Mouse (Mus musculus) midbrain, embryonic 10.5 days (tissue): Measurements from ENCODE around the gene Slirp. TPM values are rescaled to one million over a fixed set of nuclear protein-coding genes. Genes with fewer than 3 reads are reported as not detected.

Source experiments
- DNase-seq: peaks from one replicate; pipeline ENCODE4 v3.0.0-alpha.2; 2017; ENCODE audit warnings: low spot score
- H3K27ac ChIP-seq: fragments of 300-500 bp; sonication (generic); replicated peaks from 2 replicates; pipeline ENCODE4 v1.5.1; 2016; ENCODE audit warnings: mild to moderate bottlenecking
- H3K27me3 ChIP-seq: fragments of 300-500 bp; sonication (generic); 2 replicates; pipeline ENCODE4 v1.6.1; 2016; ENCODE audit warnings: low read depth, mild to moderate bottlenecking; ENCODE audit not compliant: poor library complexity, severe bottlenecking
- H3K36me3 ChIP-seq: fragments of 300-500 bp; sonication (generic); 2 replicates; pipeline ENCODE4 v1.6.1; 2016; ENCODE audit warnings: mild to moderate bottlenecking, moderate library complexity
- H3K4me1 ChIP-seq: fragments of 300-500 bp; sonication (generic); 2 replicates; pipeline ENCODE4 v1.6.1; 2016
- H3K4me3 ChIP-seq: fragments of 300-500 bp; sonication (generic); 2 replicates; pipeline ENCODE4 v1.5.1; 2016; ENCODE audit warnings: mild to moderate bottlenecking, moderate library complexity
- H3K9me3 ChIP-seq: fragments of 300-500 bp; sonication (generic); replicated peaks from 2 replicates; pipeline ENCODE4 v1.6.1; 2016; ENCODE audit warnings: mild to moderate bottlenecking
- WGBS: fragments of 180-500 bp; shearing (Covaris S2); methylation state at CpG from one replicate; pipeline ENCODE4 v1.1.7; 2016; 5-methylcytosine and 5-hydroxymethylcytosine counted together
- polyA plus RNA-seq: library from polyadenylated mRNA; unstranded; fragments of >200 nt; fragmentation: Nextera tagmentation; extraction: Ambion mirVana; gene quantifications from 2 replicates; pipeline ENCODE4 v1.2.1, GENCODE M21; 2016

Gene Slirp
- polyA plus RNA-seq: 283 and 318 TPM in 2 replicates

DNA sequence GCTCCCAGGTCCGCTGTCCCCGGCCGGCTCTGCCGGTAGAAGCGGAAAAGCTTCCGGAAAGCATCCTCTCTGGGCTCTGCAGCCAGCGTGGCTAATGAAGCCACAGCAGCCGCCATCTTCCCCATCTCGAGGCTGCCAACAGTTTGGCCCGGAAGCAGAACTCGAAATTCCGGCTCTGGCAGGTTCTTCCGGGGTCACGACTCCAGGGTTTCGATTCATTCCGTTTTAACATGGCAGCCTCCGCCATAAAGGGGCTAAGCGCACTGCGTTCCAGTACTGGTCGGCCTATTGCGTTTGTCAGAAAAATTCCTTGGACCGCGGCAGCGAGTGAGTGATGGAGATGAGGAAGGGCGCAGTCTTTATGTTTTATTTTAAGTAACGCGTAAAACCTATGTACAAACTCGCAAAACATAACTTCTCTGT is at the start of gene Slirp, which contains the start of gene Alkbh1:
Gene Slirp (plus strand): TSS at position 197 of the 423 bp plus-strand sequence.
Gene Alkbh1 (minus strand): TSS at position 318 of the 423 bp plus-strand sequence.
- under 1% methylated on average over 28 of the region's 28 CpGs for WGBS
- Histone ChIP-seq H3K36me3 (peaks cover 59% of the 10 kb centered on the region), H3K27ac (peak within 1 kb of the TSS; percentile 98), H3K4me3 (peak within 1 kb of the TSS; percentile 98), H3K4me1 (peaks cover 23% of the 10 kb centered on the region), H3K27me3 (no peaks in the 10 kb centered on the region), H3K9me3 (no peaks in the 10 kb centered on the region)
- peak; percentile 90 for DNase-seq

DNA sequence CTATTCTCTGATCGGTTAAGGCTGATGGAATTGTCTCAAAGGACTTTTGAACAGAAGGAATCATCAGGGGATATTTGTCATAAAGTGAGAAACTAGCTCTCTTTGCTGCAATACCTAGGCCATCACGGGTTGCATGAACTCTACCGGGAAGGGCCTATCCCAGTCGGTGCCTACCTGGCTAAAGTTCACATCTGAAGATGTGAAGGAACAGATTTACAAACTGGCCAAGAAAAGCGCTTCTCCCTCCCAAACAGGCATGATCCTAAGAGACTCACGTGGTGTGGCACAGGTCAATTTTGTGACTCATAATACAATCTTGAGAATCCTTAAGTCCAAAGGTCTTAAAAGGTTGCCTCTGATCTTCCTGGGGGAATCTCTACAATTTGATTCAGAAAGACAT is 49.4 kb upstream of the Slirp start:
- Histone ChIP-seq H3K4me3 (no peak overlapping the region), H3K27me3 (no peaks in the 10 kb centered on the region), H3K4me1 (no peaks in the 10 kb centered on the region), H3K27ac (no peak overlapping the region), H3K36me3 (no peaks in the 10 kb centered on the region), H3K9me3 (no peaks in the 10 kb centered on the region)
- DNase-seq: no peak
- WGBS: 88% methylated on average over 6 of the region's 6 CpGs

- H3K27me3 ChIP-seq: no peaks in the 10 kb centered on the region
- WGBS: 84% methylated on average over 4 of the region's 4 CpGs
- DNase-seq: no peak
Measured at GRCm38 (mm10) chr12:87397126-87397525, 46.6 kb upstream of the Slirp start.

DNA sequence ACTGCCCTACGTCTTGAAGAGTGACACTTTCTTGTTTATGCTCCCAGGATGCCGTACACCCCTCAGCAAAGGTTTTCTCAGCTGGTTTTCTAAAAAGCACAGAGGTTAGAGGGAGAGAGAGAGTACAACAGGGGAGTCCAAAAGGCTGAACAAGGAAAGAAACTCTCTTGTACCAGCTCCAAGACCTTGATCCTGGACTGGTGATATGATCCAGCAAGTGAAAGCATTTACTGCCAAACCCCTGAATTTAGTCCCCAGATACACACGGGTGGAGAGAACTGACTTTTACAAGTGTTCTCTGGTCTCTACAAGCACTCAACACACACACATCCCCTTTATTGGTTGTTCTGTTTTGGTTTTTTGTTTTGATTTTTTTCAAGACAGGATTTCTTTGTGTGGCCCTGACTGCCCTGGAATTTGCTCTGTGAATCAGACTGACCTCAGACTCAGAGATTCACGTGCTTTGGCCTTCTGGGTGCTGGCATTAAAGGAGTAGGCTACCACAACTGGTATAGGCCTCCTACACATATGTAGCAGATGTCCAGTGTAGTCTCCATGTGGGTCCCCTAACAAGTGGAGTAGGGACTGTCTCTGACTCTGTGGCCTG is 45.8 kb upstream of the Slirp start:
- H3K9me3 ChIP-seq: no peaks in the 10 kb centered on the region
- 78% methylated on average over 4 of the region's 4 CpGs for WGBS
- no peak overlapping the region for H3K4me3 ChIP-seq
- no peaks in the 10 kb centered on the region for H3K4me1 ChIP-seq
- DNase-seq: no peak
- no peaks in the 10 kb centered on the region for H3K36me3 ChIP-seq
- no peaks in the 10 kb centered on the region for H3K27me3 ChIP-seq
- H3K27ac ChIP-seq: no peak overlapping the region

More at GRCm38 (mm10) chr12:87397126-87397525, 46.6 kb upstream of the Slirp start:
- no peaks in the 10 kb centered on the region for H3K4me1 ChIP-seq
- H3K4me3 ChIP-seq: no peak overlapping the region
- H3K36me3 ChIP-seq: no peaks in the 10 kb centered on the region
- H3K27ac ChIP-seq: no peak overlapping the region
- H3K9me3 ChIP-seq: no peaks in the 10 kb centered on the region

- no peaks in the 10 kb centered on the region for H3K4me1 ChIP-seq
- WGBS: 86% methylated on average over 10 of the region's 10 CpGs
- no peak overlapping the region for H3K27ac ChIP-seq
- no peaks in the 10 kb centered on the region for H3K9me3 ChIP-seq
- DNase-seq: no peak
- H3K27me3 ChIP-seq: no peaks in the 10 kb centered on the region
- no peaks in the 10 kb centered on the region for H3K36me3 ChIP-seq
- H3K4me3 ChIP-seq: no peak overlapping the region
Measured at GRCm38 (mm10) chr12:87399119-87399819, 44.4 kb upstream of the Slirp start.

DNA sequence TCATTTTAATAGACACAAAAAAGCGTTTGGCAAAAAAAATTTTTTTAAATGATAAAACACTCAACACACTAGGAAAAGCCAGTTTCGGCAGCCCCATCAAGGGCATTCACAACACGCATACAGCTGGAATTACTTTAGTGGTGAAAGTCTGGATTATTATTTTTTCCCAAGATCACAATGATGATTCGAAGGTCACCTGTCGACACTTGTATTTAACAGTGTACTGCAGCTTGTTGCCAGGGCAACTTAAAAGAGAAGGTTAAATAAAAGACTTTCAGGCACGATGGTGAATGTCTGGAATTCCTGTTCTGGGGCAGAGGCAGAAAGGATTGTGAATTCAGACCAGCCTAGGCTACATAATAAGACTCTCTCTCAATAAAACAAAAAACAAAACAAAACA is 41.8 kb upstream of the Slirp start:
- Histone ChIP-seq H3K4me3 (no peak overlapping the region), H3K4me1 (no peaks in the 10 kb centered on the region), H3K36me3 (no peaks in the 10 kb centered on the region), H3K27ac (no peak overlapping the region), H3K27me3 (no peaks in the 10 kb centered on the region), H3K9me3 (no peaks in the 10 kb centered on the region)
- DNase-seq: no peak
- WGBS: 70% methylated on average over 6 of the region's 6 CpGs

GRCm38 (mm10) chr12:87405165-87405564 is 38.5 kb upstream of the Slirp start:
- Histone ChIP-seq H3K4me3 (no peak overlapping the region), H3K4me1 (peaks cover 9% of the 10 kb centered on the region), H3K9me3 (no peaks in the 10 kb centered on the region), H3K27me3 (no peaks in the 10 kb centered on the region), H3K36me3 (no peaks in the 10 kb centered on the region), H3K27ac (no peak overlapping the region)
- WGBS: 90% methylated on average over 4 of the region's 4 CpGs
- no peak for DNase-seq

- WGBS: 76% methylated on average over 3 of the region's 3 CpGs
- H3K36me3 ChIP-seq: no peaks in the 10 kb centered on the region
- no peaks in the 10 kb centered on the region for H3K27me3 ChIP-seq
- peaks cover 9% of the 10 kb centered on the region for H3K4me1 ChIP-seq
- H3K27ac ChIP-seq: no peak overlapping the region
- no peak for DNase-seq
- H3K9me3 ChIP-seq: no peaks in the 10 kb centered on the region
- H3K4me3 ChIP-seq: no peak overlapping the region
Measured at GRCm38 (mm10) chr12:87405721-87406120, 38.0 kb upstream of the Slirp start.

- DNase-seq: peak; percentile 24
Measured at GRCm38 (mm10) chr12:87407869-87408605, 35.7 kb upstream of the Slirp start.

DNA sequence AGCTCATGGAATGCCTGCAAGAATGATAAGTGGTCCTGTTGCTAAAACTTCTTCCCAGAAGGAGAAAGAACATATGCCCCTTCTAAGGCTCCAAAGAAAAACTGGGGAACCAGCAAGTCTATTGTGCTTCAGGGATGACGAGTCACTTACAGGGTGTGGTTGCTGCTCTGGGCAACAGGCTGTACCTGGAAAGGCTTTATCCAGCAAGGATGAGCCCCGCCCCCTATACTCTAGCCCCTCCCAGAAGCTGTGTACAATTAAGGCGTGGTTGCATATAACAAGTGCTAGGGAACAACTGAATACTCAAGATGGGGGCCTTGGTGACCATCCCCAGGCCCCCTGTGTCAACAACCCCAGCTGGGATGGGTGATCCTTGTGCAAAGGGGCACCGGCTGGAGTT is 34.6 kb upstream of the Slirp start:
- Histone ChIP-seq H3K36me3 (no peaks in the 10 kb centered on the region), H3K9me3 (no peaks in the 10 kb centered on the region), H3K4me1 (peaks cover 9% of the 10 kb centered on the region), H3K4me3 (no peak overlapping the region), H3K27ac (no peak overlapping the region), H3K27me3 (no peaks in the 10 kb centered on the region)
- DNase-seq: no peak
- 79% methylated on average over 4 of the region's 4 CpGs for WGBS

More at GRCm38 (mm10) chr12:87407869-87408605, 35.7 kb upstream of the Slirp start:
- peak overlapping the region; percentile 15; the same call in 1 of the 2 replicates for H3K27ac ChIP-seq
- no peaks in the 10 kb centered on the region for H3K36me3 ChIP-seq
- peaks cover 9% of the 10 kb centered on the region for H3K4me1 ChIP-seq
- no peaks in the 10 kb centered on the region for H3K9me3 ChIP-seq
- H3K27me3 ChIP-seq: no peaks in the 10 kb centered on the region
- H3K4me3 ChIP-seq: no peak overlapping the region
- 46% methylated on average over 21 of the region's 21 CpGs for WGBS

DNA sequence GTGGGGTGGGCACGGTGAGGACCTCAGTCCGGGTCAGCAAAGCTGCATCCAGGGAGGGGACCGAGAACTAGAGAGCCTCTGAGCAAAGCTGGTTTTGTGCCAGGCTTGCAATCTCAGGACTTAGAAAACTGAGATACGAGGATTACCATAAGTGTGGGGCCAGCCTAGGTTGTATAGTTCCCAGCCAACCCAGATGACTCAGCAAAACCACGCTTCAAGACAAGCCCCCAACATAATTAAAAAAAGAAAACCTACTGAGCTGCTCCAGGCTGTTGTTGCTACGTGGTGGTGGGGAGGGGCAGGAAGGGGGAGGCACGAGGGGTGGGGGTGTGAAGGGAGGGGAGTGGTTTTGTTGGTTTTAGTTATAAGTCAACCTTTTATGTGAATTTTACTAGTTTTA is 32.7 kb upstream of the Slirp start:
- Histone ChIP-seq H3K4me3 (no peak overlapping the region), H3K4me1 (peaks cover 9% of the 10 kb centered on the region), H3K27me3 (no peaks in the 10 kb centered on the region), H3K9me3 (no peaks in the 10 kb centered on the region), H3K27ac (no peak overlapping the region), H3K36me3 (no peaks in the 10 kb centered on the region)
- 65% methylated on average over 7 of the region's 7 CpGs for WGBS
- no peak for DNase-seq

GRCm38 (mm10) chr12:87413179-87413790 is 30.4 kb upstream of the Slirp start:
- WGBS: 24% methylated on average over 4 of the region's 4 CpGs
- H3K4me3 ChIP-seq: no peak overlapping the region
- no peaks in the 10 kb centered on the region for H3K27me3 ChIP-seq
- DNase-seq: peak; percentile 72
- H3K9me3 ChIP-seq: no peaks in the 10 kb centered on the region
- peaks cover 1% of the 10 kb centered on the region for H3K4me1 ChIP-seq
- no peak overlapping the region for H3K27ac ChIP-seq
- H3K36me3 ChIP-seq: no peaks in the 10 kb centered on the region
